Comparison of ENCODE assay signal across 18 mouse cellular contexts in genomic region chr14:11435166-11435784, GRCm38 (mm10).
DNase-seq lines count a peak whose midpoint lies in the region; ATAC-seq and TF ChIP-seq lines count a peak whose summit lies in the region.
"Had no signal": no experiment of that assay in that cellular context is flagged by ENCODE, and none has a peak within 500 bp of the region (broad histone marks: within the 10 kb centered on the region; RNA-seq: fewer than 3 reads in every experiment).

No protein-coding gene starts in this region.

- no peak overlapping the region for H3K27ac ChIP-seq in embryonic facial prominence, embryonic 14.5 days (replicated peaks; ENCODE audit: low read depth, low read length)
- no peak overlapping the region for H3K27ac ChIP-seq in embryonic facial prominence, embryonic 10.5 days (replicated peaks)
- H3K27ac ChIP-seq in limb, embryonic 13.5 days, result no peak overlapping the region
- H3K27ac ChIP-seq in neural tube, embryonic 15.5 days (replicated peaks), result no peak overlapping the region
- no peak overlapping the region for H3K27ac ChIP-seq in stomach, postnatal 0 days (replicated peaks)
- H3K27ac ChIP-seq: hindbrain, embryonic 13.5 days; limb, embryonic 15.5 days had no signal

- WGBS in embryonic facial prominence, embryonic 14.5 days, result 57% methylated on average over 7 of the region's 7 CpGs
- WGBS in embryonic facial prominence, embryonic 10.5 days, result 74% methylated on average over 7 of the region's 7 CpGs
- WGBS in limb, embryonic 13.5 days, result 47% methylated on average over 7 of the region's 7 CpGs
- 85% methylated on average over 7 of the region's 7 CpGs for WGBS in neural tube, embryonic 15.5 days
- 88% methylated on average over 7 of the region's 7 CpGs for WGBS in stomach, postnatal 0 days

- no peak overlapping the region for H3K4me2 ChIP-seq in embryonic facial prominence, embryonic 14.5 days (ENCODE audit: low read depth, low read length)
- H3K4me2 ChIP-seq in limb, embryonic 13.5 days (replicated peaks), result no peak overlapping the region
- H3K4me2 ChIP-seq in neural tube, embryonic 15.5 days, result no peak overlapping the region
- no peak overlapping the region for H3K4me2 ChIP-seq in stomach, postnatal 0 days (replicated peaks; ENCODE audit: low read depth)
- H3K4me2 ChIP-seq: hindbrain, embryonic 13.5 days; limb, embryonic 15.5 days; midbrain, embryonic 11.5 days had no signal

- DNase-seq in embryonic facial prominence, embryonic 14.5 days (ENCODE audit: low spot score), result peak; percentile 4
- no peak for DNase-seq in embryonic facial prominence, embryonic 10.5 days (ENCODE audit: low spot score)
- peak; percentile 24 for DNase-seq in ZHBTc4 (ENCODE audit: low read depth, low spot score)
- peak; percentile 58 for DNase-seq in layer of hippocampus, adult 9-11 months
- no peak for DNase-seq in stomach, postnatal 0 days (ENCODE audit: low spot score)
- DNase-seq in lung, postnatal 10 days, result no peak
- DNase-seq: cerebellum, postnatal 36 days; kidney, postnatal 14 days; lung, adult 18-20 months; lung, postnatal 4 days; thymus, postnatal 14 days had no signal

- H3K9ac ChIP-seq in embryonic facial prominence, embryonic 14.5 days (ENCODE audit: low read depth, low read length), result no peak overlapping the region
- H3K9ac ChIP-seq in limb, embryonic 13.5 days, result no peak overlapping the region
- H3K9ac ChIP-seq in neural tube, embryonic 15.5 days (replicated peaks), result no peak overlapping the region
- H3K9ac ChIP-seq in stomach, postnatal 0 days (ENCODE audit: low read length), result no peak overlapping the region
- H3K9ac ChIP-seq: hindbrain, embryonic 13.5 days; limb, embryonic 15.5 days had no signal

- TF ChIP-seq EP300 in stomach, postnatal 0 days (optimal IDR thresholded peaks at IDR 0.05), result no peak

- no peaks in the 10 kb centered on the region for H3K27me3 ChIP-seq in embryonic facial prominence, embryonic 14.5 days (replicated peaks; ENCODE audit: control insufficient read depth, insufficient read depth, low read length)
- no peaks in the 10 kb centered on the region for H3K27me3 ChIP-seq in embryonic facial prominence, embryonic 10.5 days (replicated peaks; ENCODE audit: low read depth, poor library complexity, severe bottlenecking)
- no peaks in the 10 kb centered on the region for H3K27me3 ChIP-seq in limb, embryonic 13.5 days
- no peaks in the 10 kb centered on the region for H3K27me3 ChIP-seq in neural tube, embryonic 15.5 days (replicated peaks)
- H3K27me3 ChIP-seq in stomach, postnatal 0 days (ENCODE audit: control insufficient read depth, insufficient read depth, low read length), result no peaks in the 10 kb centered on the region
- H3K27me3 ChIP-seq: CH12.LX; hindbrain, embryonic 13.5 days; limb, embryonic 15.5 days had no signal

- ATAC-seq in embryonic facial prominence, embryonic 14.5 days (ENCODE audit: low read depth), result no peak
- peak; percentile 57 for ATAC-seq in limb, embryonic 13.5 days (ENCODE audit: low FRiP score, low read depth)
- no peak for ATAC-seq in neural tube, embryonic 15.5 days (ENCODE audit: low FRiP score)
- ATAC-seq in stomach, postnatal 0 days (ENCODE audit: low FRiP score, low TSS enrichment), result no peak
- ATAC-seq: intestine, postnatal 0 days had no signal

- H3K9me3 ChIP-seq in embryonic facial prominence, embryonic 14.5 days (ENCODE audit: control insufficient read depth, low read length), result no peaks in the 10 kb centered on the region
- no peaks in the 10 kb centered on the region for H3K9me3 ChIP-seq in embryonic facial prominence, embryonic 10.5 days
- H3K9me3 ChIP-seq in limb, embryonic 13.5 days, result no peaks in the 10 kb centered on the region; the same call in 1 of the 2 replicates
- H3K9me3 ChIP-seq in neural tube, embryonic 15.5 days (replicated peaks), result no peaks in the 10 kb centered on the region
- H3K9me3 ChIP-seq in stomach, postnatal 0 days (ENCODE audit: control insufficient read depth, low read length), result no peaks in the 10 kb centered on the region
- H3K9me3 ChIP-seq: hindbrain, embryonic 13.5 days; limb, embryonic 15.5 days had no signal

- no peak for TF ChIP-seq CTCF in stomach, postnatal 0 days (IDR thresholded peaks at IDR 0.05; ENCODE audit: low read depth)

- no peaks in the 10 kb centered on the region for H3K4me1 ChIP-seq in embryonic facial prominence, embryonic 14.5 days (ENCODE audit: control insufficient read depth, insufficient read depth, low read length)
- H3K4me1 ChIP-seq in embryonic facial prominence, embryonic 10.5 days, result no peaks in the 10 kb centered on the region
- H3K4me1 ChIP-seq in limb, embryonic 13.5 days, result peaks cover 11% of the 10 kb centered on the region; the same call in 1 of the 2 replicates
- no peaks in the 10 kb centered on the region for H3K4me1 ChIP-seq in neural tube, embryonic 15.5 days
- H3K4me1 ChIP-seq in stomach, postnatal 0 days (replicated peaks; ENCODE audit: control insufficient read depth, insufficient read depth), result no peaks in the 10 kb centered on the region
- H3K4me1 ChIP-seq: hindbrain, embryonic 13.5 days; limb, embryonic 15.5 days had no signal

- H3K4me3 ChIP-seq in embryonic facial prominence, embryonic 14.5 days (ENCODE audit: low read depth, low read length), result no peak overlapping the region
- no peak overlapping the region for H3K4me3 ChIP-seq in embryonic facial prominence, embryonic 10.5 days
- no peak overlapping the region for H3K4me3 ChIP-seq in limb, embryonic 13.5 days
- H3K4me3 ChIP-seq in neural tube, embryonic 15.5 days (replicated peaks), result no peak overlapping the region
- H3K4me3 ChIP-seq in stomach, postnatal 0 days (ENCODE audit: low read depth, low read length), result no peak overlapping the region
- H3K4me3 ChIP-seq: hindbrain, embryonic 13.5 days; limb, embryonic 15.5 days had no signal

- no peaks in the 10 kb centered on the region for H3K36me3 ChIP-seq in embryonic facial prominence, embryonic 14.5 days (ENCODE audit: control insufficient read depth, insufficient read depth, low read length)
- H3K36me3 ChIP-seq in embryonic facial prominence, embryonic 10.5 days (replicated peaks), result no peaks in the 10 kb centered on the region
- H3K36me3 ChIP-seq in limb, embryonic 13.5 days, result no peaks in the 10 kb centered on the region
- no peaks in the 10 kb centered on the region for H3K36me3 ChIP-seq in neural tube, embryonic 15.5 days
- no peaks in the 10 kb centered on the region for H3K36me3 ChIP-seq in stomach, postnatal 0 days (ENCODE audit: control insufficient read depth, insufficient read depth, low read length)
- H3K36me3 ChIP-seq: hindbrain, embryonic 13.5 days; limb, embryonic 15.5 days had no signal

Comparison
In these comparisons a context has a peak if more than half of its experiments do, and no peak if none do; other contexts are left out.
1. DNase-seq: peak in embryonic facial prominence, embryonic 14.5 days (single experiment), ZHBTc4 (single experiment) and layer of hippocampus, adult 9-11 months (single experiment); none in embryonic facial prominence, embryonic 10.5 days (single experiment), stomach, postnatal 0 days (single experiment) and lung, postnatal 10 days (single experiment).